Mouse (Mus musculus) fat pad, adult 2 months (tissue): ENCODE results near the gene Gm10295.

Experiments
- DNase-seq: peaks from one replicate; pipeline ENCODE4 v3.0.0-alpha.2; 2011; ENCODE audit warnings: low read depth, low spot score; ENCODE audit errors: extremely low read depth

Gm10295 gene

GRCm38 (mm10) chr7:71368543-71369181, 17.4 kb upstream of the Gm10295 start:
- DNase-seq = no peak

- DNase-seq = no peak
Observed at GRCm38 (mm10) chr7:71355596-71355995, 4.3 kb upstream of the Gm10295 start.

GRCm38 (mm10) chr7:71348922-71349321, 2.4 kb downstream of the Gm10295 start:
- DNase-seq = no peak

DNA sequence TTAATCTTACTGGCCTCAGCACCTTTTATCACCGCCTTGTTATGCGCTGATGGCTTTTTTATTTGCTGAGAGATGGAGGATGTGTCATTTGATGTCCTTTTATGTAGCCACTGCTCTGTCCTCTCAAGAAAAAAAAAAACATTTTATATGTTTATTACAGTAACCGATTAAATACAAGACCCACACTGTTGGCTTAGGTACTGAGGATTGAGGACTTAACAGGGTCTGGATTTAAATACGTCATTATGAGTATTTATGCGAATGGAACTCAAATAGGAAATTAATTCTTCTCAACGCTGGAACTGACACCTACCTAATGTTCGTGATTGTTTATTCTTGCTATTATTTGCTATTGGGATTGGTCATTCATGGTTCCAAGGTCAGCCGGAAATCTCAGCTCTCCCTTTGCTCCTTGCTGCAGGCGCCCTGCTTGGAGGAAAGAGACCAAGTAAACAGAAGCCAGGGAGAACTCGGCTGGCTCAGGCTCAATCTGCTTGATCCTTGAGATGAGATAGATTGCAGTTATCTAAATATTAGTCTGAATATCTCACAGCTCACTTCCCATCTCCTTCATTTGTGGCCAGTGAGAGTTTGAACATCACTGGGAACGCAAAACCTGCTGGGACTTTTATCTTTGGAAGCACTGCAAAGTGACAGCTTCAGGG, 26.2 kb downstream of the Gm10295 start:
- no peak for DNase-seq

GRCm38 (mm10) chr7:71313148-71313765, 38.0 kb downstream of the Gm10295 start:
- no peak for DNase-seq

GRCm38 (mm10) chr7:71312375-71312774, 38.9 kb downstream of the Gm10295 start:
- no peak for DNase-seq

DNA sequence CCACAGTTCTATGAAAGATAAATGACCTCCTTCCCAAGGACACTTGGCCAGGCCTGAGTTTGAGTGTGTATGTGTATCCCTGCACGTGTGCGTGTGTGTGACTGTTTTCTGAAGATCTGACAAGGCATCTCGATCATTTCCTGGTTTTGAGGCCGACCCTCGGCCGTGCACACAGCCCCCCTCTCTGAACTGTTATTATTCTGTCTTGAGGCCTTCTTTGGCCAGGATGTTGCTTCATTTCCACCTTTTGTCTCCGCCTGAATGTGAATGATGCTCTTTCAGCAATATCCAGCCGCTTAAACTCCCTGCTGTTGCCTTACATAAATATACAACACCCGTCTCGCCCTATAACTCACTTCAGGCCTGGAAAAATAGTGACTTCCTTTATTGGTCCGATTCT, 39.9 kb downstream of the Gm10295 start:
- DNase-seq = no peak

DNA sequence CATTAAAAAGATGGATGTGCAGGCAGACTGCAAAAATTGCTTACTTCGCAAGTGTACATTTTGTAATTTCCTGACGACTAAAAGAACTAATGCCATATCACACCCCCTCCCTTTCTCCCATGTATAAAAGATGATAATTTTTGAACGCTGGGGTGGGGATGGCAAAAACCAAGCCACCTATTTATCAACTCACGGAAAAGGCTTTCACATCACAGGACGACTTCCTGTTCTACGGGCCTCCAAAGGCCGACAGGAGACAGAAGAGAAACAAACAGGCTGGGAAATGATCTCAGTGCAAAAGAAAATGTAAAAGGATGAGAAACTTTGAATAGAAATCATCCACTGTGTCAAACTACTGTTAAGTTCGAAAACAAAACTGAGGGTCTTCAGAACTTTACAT, 43.2 kb downstream of the Gm10295 start:
- no peak for DNase-seq

GRCm38 (mm10) chr7:71302714-71303113, 48.6 kb downstream of the Gm10295 start:
- DNase-seq = no peak
